Mouse (Mus musculus): ENCODE measurements around the gene Fank1.

The Fank1 gene

DNA sequence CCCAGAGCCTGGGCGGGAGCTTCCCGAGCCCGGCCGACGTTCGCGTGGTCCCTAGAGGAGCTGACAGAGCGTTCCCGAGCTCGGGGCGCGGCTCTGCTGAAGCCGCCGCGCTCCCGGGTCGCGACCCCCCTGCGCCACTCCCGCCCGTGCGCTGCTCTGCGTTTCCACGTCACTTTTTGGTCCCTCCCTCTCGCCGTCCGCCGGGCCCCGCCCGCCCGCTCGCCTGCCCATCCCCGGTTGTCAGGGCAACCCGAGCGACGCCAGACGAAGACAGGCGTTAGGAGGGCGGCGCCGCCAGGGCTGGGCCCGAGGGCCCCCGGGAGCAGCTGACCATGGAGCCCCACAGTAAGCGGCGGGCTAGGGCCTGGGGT is at the start of gene Fank1:
Gene Fank1 (plus strand): TSS at position 236 of the 371 bp plus-strand sequence.
- DNase-seq (ENCODE audit: low spot score), result peak; percentile 90

DNA sequence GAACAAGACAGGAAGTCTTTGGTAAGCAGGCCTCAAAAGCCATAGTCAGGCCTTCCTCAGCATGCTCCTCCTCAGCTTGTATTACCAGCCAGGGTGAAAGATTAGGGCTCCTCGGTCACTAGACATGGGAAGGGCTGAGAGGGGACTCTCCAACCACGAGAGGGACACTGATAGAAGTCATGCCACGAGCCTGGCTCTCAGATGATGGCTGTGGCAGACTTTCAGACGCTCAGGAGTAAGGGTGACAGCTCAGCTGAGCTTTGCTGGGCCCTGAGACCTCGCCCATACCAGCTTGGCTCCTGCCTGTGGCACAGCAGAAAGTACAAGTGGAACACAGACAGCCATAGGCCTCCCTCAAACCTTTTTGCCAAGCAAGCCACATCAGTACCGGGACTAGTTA is 49.6 kb upstream of the Fank1 start:
- DNase-seq (ENCODE audit: low spot score), result no peak

GRCm38 (mm10) chr7:133729351-133729750 is 47.3 kb upstream of the Fank1 start:
- DNase-seq (ENCODE audit: low spot score), result no peak

DNA sequence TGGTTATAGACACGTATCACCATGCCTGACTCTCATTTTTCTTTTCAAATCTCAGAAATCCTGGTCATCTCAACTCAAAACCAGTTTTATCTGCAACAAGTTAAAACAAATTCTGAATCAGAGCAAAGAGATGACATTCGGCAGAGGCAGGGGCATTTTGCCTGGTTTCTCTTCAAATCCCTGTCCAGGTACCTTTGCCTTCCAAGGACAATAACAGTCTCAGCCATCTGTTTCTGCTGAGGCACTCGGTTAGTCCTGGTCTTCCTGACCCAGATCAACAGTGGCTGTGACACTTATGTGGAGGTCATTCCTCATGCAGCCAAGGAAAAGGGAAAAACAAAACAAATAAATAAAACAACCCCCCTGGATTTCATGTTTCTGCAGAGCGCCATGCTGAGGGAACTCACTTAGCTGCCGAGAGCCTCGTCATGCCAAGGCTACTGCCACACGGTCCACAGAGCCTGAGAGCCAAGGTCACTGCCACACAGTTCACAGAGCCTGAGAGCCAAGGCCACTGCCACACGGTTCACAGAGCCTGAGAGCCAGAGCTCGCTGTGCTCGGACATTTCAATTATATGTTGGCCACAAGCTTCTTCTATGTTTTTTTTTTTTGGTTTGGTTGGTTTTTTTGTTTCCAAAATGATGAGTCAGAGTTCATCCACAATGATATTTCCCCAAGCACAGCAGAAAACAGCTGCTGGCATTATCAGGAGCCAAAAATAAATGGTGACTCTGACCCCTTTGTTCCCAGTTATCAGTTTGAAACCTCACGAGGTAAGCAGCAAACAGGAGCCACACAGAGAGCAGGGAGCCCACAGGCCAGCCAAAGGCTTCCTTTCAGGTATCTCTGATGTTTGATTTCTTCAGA is 46.1 kb upstream of the Fank1 start:
- no peak for DNase-seq (ENCODE audit: low spot score)

DNA sequence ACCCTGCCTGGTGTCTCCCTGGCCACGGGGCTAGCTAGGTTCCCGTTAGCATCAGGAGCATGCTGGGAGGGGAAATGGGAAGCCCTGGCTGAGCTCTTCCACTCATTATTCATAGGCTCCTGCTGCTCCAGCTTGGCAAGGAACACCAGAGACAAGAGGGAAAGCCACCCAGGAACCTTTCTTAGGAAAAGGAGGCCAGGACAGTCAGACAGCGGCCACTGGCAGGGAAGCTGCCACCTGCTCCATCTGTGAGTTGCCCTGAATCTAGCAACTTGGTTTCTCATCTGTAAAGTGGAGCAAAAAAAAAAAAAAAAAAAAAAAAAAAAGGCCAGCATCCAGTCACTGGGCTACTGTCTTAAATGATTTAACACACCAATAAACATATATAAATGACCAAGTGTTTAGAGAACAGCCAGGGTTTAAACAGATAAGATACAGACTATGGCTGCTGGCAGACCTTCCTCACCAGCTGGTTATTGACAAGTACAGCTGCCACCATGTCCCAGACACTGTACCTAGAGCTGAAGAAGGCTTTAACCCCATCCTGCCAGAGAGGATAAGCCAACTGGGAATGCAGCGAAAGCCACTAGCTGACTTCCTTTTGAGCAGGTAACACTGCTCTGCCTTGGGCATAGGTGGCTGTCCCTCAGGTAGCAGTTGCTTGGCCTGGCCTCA is 44.6 kb upstream of the Fank1 start:
- no peak for DNase-seq (ENCODE audit: low spot score)

DNA sequence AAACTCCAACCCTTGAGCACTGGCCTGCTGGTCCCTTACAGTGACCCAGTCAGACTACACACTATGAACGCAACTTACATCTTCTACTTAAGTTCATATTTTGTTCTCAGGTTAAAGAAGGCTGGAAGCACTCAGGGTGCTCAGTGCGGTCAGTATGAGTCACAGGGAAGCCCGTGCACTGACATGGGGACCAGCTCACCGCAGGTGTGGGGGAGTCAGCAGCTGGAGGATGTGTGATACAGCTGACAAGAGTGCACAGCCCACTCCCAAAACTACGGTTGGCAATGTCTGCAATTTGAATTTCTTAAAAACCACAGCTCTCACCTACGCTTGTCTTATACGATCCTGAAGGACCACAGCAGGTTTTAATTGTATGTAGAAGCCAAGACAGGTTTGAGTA is 36.1 kb upstream of the Fank1 start:
- no peak for DNase-seq (ENCODE audit: low spot score)

DNA sequence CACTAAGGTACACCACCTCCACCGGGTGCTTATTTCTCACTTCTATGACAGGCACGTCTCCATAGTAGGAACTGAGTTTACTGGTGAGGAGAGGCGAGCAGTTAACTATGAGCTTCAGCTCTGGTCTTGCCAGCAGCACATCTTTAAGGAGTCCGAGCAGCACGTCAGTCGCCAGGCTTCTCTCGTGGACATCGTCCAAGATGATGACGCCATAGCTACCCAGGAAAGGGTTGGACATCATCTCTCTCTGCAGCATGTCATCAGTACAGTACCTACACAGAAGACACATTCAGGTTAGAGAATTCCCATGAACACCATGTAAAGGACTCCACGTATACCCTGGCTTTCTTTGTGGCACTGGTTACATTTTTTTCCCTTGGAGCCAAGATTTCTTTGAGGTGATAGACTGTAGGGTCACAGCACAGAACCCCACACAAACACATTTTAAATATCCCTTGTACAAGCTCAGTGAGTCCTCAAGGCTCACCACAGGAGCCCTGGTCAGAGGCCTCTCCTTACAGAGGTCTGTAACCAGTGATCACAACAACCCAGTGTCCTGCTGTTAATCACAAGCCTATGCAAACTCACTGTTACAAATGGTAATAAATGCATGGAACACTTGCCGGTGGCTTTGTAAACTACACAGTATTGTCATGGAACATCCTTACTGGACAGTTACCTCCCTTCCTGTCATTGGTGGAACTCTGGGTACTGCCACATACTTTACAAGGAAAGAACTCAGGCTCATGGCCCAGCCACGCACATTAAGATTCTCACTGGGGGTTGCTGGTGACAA is 33.9 kb upstream of the Fank1 start:
- DNase-seq (ENCODE audit: low spot score), result no peak

GRCm38 (mm10) chr7:133743611-133744010 is 33.0 kb upstream of the Fank1 start:
- DNase-seq (ENCODE audit: low spot score), result no peak

DNA sequence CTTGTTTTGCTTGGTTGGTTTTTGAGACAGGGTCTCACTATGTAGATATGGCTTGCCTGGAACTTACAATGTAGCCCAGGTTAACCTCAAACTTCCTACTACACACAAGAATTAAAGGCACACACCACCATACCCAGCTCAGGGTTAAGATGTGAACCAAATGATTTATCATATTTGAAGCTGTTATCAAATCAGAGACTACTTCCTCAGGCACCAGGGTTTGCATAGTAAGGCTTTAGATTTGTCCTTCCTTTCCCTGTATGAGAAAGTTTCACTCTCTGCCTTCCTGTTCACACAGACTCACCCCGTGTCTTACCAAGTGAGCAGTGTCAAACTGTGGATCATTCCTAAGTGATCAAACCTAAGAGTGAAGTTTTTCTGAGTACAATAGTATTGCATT is 32.5 kb upstream of the Fank1 start:
- DNase-seq (ENCODE audit: low spot score), result no peak

GRCm38 (mm10) chr7:133744701-133745100 is 32.0 kb upstream of the Fank1 start:
- DNase-seq (ENCODE audit: low spot score), result no peak

DNA sequence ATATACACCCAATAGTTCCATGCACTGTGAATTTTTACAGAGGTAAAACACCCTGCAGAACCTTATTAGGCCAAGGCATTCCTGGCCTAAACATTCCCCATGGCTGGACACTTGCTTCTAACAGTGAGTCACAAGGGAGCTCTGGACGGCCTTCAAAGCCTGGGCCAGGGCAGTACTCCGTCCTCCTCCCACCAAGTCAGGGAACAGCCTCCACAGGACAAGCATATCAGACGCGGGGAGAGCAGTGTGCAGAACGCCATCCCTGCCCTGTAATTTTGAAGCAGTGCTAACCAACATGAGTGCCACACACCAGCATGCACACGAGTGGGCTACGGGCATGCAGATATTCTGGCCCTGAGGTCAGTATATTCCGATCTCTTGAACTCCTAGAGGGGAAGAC is 29.3 kb upstream of the Fank1 start:
- DNase-seq (ENCODE audit: low spot score), result peak; percentile 70

GRCm38 (mm10) chr7:133748753-133749152 is 27.9 kb upstream of the Fank1 start:
- no peak for DNase-seq (ENCODE audit: low spot score)

GRCm38 (mm10) chr7:133750666-133751065 is 26.0 kb upstream of the Fank1 start:
- DNase-seq (ENCODE audit: low spot score), result no peak

GRCm38 (mm10) chr7:133751163-133751562 is 25.5 kb upstream of the Fank1 start:
- no peak for DNase-seq (ENCODE audit: low spot score)

DNA sequence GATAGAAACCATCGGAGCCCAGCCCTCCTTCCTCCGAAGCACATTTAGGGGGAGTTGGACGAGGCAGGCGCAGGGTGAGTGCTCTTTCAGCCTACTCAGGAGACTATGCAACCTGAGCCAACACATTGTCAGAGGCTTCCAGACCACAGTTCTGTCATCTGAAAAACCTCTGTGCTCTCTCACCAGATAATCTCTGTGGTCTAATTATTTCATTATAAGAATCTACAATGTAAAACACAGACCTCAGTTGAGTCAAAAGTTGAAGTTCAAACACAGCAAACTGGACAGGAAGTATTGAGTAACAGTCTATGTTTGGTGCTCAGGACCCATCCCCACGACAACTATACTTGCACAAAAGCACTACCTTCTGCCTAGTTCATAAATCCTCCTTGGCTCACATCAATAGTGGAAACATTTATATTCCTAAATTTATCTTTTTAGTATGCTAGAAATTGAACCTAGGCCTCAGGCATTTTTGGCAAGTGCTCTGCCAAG is 18.7 kb upstream of the Fank1 start:
- DNase-seq (ENCODE audit: low spot score), result no peak

DNA sequence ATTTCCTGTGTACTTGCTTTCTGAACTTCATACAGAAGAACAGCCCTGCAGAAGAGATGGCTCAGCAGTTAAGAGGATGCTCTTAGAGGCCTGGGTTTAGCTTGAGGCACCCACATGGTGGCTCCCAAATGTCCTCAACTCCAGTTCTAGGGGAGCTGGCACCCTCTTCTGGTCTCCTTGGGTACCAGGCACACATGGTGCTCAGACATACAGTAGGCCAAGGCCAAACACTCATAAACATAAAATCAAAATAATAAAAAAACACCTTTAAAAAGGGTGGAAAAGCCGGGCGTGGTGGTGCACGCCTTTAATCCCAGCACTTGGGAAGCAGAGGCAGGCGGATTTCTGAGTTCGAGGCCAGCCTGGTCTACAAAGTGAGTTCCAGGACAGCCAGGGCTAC is 17.9 kb upstream of the Fank1 start:
- DNase-seq (ENCODE audit: low spot score), result no peak

- DNase-seq (ENCODE audit: low spot score), result no peak
Observed at GRCm38 (mm10) chr7:133759611-133760353, 16.9 kb upstream of the Fank1 start.

DNA sequence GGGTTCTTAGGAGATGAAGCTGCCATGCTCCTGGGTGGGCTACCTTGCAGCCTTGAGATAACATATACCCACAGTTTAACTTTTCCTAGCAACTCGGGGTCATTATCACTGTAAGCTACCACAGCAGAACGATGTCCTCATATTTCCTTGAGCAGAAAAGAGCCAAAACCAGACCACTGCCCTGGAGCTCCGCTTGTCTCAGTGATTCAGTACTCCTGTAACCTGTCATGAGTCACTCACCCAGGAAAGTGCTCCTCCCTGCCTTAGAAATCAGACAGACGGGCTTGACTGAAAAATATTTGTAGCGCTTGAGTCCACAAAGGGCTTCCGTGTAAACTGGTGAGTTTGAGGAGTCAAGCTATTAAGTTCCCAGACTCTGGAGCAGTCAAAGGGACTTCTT is 14.0 kb upstream of the Fank1 start:
- DNase-seq (ENCODE audit: low spot score), result no peak

- DNase-seq (ENCODE audit: low spot score), result no peak
Observed at GRCm38 (mm10) chr7:133764425-133764824, 12.2 kb upstream of the Fank1 start.

DNA sequence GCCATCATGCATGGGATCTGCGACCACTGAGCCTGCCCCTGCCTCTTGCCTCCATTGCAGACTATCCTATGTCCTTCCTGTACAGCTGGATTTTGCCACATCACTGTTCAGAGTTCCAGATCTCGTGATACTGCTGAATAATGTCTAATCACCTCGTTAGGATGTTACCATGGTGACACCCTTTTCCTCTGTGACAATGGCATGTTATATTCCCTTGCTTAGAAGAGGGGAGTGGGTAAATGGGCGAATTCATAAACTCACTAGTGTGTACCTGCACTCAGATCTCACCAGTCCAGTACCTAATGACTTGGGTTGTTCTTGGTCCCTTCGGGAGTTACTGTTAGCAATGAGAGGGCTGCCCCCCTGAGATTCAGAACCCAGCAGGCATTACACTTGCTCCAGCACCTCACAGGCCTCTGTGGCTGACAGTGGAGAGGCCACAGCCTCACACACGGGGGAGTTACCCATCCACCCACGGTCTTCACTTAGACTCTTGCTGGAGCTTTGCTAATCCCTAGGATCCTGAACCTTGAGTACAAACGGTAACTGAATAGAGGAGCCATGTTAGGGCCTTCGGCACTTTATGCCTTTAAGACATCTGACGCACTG is 11.3 kb upstream of the Fank1 start:
- DNase-seq (ENCODE audit: low spot score), result no peak

DNA sequence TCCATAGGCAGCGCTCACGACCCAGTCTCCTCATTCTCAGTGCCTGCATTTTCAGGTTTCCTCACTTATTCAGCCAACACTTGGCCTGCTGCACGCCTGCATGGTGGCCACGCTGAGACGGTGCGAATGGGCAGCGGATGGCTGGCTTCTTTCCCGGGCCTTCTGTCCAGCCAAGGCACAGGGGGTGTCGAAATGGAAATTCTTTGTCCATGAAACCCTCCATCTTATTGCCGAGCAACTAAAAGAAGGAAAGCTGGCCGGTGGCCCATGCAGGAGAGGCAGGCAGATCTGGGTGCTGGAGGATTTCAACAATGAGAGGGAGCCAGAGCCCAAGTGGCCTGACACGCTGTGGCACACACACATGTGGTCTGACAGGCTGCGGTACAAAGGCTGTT is 10.8 kb upstream of the Fank1 start:
- peak; percentile 31 for DNase-seq (ENCODE audit: low spot score)
